Mouse (Mus musculus) small intestine, adult 2 months (tissue): ENCODE measurements around the gene Sgk1. TPM values are rescaled to one million over a fixed set of nuclear protein-coding genes. Genes with fewer than 3 reads are reported as not detected.

Experiments used
- H3K27ac ChIP-seq: fragments of 200-500 bp; 2 replicates; pipeline ENCODE4 v1.5.1; 2012; ENCODE audit warnings: low read depth, low read length, control low read depth, inconsistent platforms; ENCODE audit not compliant: insufficient read depth
- H3K27me3 ChIP-seq: fragments of 200-500 bp; 2 replicates; pipeline ENCODE4 v1.6.1; 2012; ENCODE audit warnings: mild to moderate bottlenecking, moderate library complexity, low read length, inconsistent platforms; ENCODE audit not compliant: control insufficient read depth, insufficient read depth
- H3K36me3 ChIP-seq: fragments of 200-500 bp; 2 replicates; pipeline ENCODE4 v1.6.1; 2012; ENCODE audit warnings: mild to moderate bottlenecking, low read length, control low read depth, inconsistent platforms; ENCODE audit not compliant: control insufficient read depth, insufficient read depth
- H3K4me1 ChIP-seq: fragments of 200-500 bp; 2 replicates; pipeline ENCODE4 v1.6.1; 2012; ENCODE audit warnings: low read length, inconsistent platforms, mixed read lengths; ENCODE audit not compliant: control insufficient read depth, insufficient read depth, insufficient read length
- H3K4me3 ChIP-seq: fragments of 200-500 bp; 2 replicates; pipeline ENCODE4 v1.5.1; 2012; ENCODE audit warnings: low read depth, mild to moderate bottlenecking, control low read depth, inconsistent platforms, low read length, moderate library complexity
- CTCF ChIP-seq: fragments of 200-500 bp; IDR thresholded peaks from 2 replicates; pipeline ENCODE4 v1.5.1; 2012; ENCODE audit warnings: low read depth, mild to moderate bottlenecking, control low read depth, inconsistent platforms, low read length, moderate library complexity, mixed read lengths; ENCODE audit not compliant: insufficient replicate concordance, insufficient read length; ENCODE audit errors: extremely low read depth
- POLR2A ChIP-seq: fragments of 200-500 bp; IDR thresholded peaks from 2 replicates; pipeline ENCODE4 v1.6.1; 2012; ENCODE audit warnings: low read depth, mild to moderate bottlenecking, control low read depth, inconsistent platforms, low read length, moderate library complexity
- WGBS: fragments of 180-500 bp; shearing (Covaris S2); methylation state at CpG from one replicate; pipeline ENCODE4 v1.1.7; 2018; 5-methylcytosine and 5-hydroxymethylcytosine counted together
- polyA plus RNA-seq: library from polyadenylated mRNA; depleted of rRNA; stranded (reverse); fragments of >200 nt; gene quantifications from 2 replicates; pipeline ENCODE4 v1.2.3, GENCODE M21; 2012

Sgk1 gene
- polyA plus RNA-seq, 1 experiment: 44.9 TPM

GRCm38 (mm10) chr10:21843861-21844260 lies 38.1 kb upstream of the Sgk1 start:
- WGBS: 92% methylated on average over 8 of the region's 8 CpGs
- no peaks in the 10 kb centered on the region for H3K27me3 ChIP-seq
- TF ChIP-seq CTCF: no peak
- TF ChIP-seq POLR2A: no peak
- peaks cover 19% of the 10 kb centered on the region; the same call in 1 of the 2 replicates for H3K4me1 ChIP-seq
- no peaks in the 10 kb centered on the region for H3K36me3 ChIP-seq
- no peak overlapping the region for H3K27ac ChIP-seq
- no peak overlapping the region for H3K4me3 ChIP-seq

DNA sequence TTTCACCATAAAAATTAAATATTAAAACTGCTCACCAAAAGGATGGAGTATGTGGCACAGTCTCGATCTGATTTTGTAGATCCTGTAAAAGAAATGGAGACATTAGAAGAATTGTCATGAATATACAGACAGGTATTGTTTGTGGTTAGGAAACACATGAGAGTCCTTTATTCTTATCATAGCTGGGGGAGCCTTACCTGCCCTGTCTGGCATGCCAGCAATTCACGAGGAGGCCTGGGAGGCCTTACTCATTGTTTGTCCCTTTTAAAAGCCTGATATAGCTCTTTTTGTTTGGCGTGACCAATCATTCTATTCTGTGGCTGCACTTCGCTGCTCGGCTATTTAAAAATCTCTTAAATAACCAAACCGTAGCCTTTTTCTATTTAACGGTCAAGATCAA lies 37.6 kb upstream of the Sgk1 start:
- 89% methylated on average over 7 of the region's 7 CpGs for WGBS
- H3K4me3 ChIP-seq: no peak overlapping the region
- no peak for TF ChIP-seq CTCF
- TF ChIP-seq POLR2A: no peak
- H3K27ac ChIP-seq: no peak overlapping the region
- no peaks in the 10 kb centered on the region for H3K27me3 ChIP-seq
- peaks cover 16% of the 10 kb centered on the region; the same call in 1 of the 2 replicates for H3K4me1 ChIP-seq
- no peaks in the 10 kb centered on the region for H3K36me3 ChIP-seq

DNA sequence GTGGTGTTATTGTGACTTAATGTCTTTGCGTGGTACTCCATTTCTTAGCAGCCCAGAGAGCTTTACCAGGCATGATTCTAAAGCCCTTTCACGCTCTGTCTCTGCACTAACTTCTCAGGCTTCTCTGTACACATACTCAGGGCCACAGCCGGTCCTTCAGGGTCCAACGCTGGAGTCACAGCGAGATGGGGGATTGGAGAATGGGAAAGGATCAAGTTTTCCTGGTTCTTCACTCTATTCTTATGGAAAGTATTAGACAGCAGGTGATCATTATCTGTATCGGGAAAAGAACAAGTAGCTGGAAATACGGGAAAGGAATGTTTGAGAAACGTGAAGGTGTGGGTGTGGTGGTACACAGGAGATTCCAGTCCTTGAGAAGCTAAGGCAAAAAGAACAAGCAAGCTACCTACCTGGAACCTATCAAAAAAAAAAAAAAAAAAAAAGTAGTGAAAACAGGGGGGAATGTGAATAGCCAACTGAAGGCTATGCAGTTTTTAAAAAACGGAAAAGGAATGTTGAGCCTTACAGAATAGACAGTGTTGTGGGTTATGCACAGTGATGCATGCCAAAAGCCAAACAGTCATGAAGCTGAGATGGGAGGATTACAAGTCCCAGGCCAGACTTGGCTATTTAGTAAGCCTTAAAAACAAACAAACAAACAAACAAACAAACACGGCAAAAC lies 36.2 kb upstream of the Sgk1 start:
- Histone ChIP-seq H3K27me3 (no peaks in the 10 kb centered on the region), H3K4me1 (peaks cover 16% of the 10 kb centered on the region; the same call in 1 of the 2 replicates), H3K36me3 (no peaks in the 10 kb centered on the region), H3K4me3 (no peak overlapping the region), H3K27ac (no peak overlapping the region)
- 87% methylated on average over 10 of the region's 10 CpGs for WGBS
- no peak for TF ChIP-seq CTCF
- TF ChIP-seq POLR2A: no peak

GRCm38 (mm10) chr10:21846366-21846765 lies 35.6 kb upstream of the Sgk1 start:
- TF ChIP-seq POLR2A (no peak), CTCF (no peak)
- no peak overlapping the region for H3K27ac ChIP-seq
- no peak overlapping the region for H3K4me3 ChIP-seq
- H3K27me3 ChIP-seq: no peaks in the 10 kb centered on the region
- peaks cover 20% of the 10 kb centered on the region; the same call in 1 of the 2 replicates for H3K4me1 ChIP-seq
- H3K36me3 ChIP-seq: no peaks in the 10 kb centered on the region
- WGBS: 82% methylated on average over 9 of the region's 9 CpGs

GRCm38 (mm10) chr10:21847026-21847820 lies 34.8 kb upstream of the Sgk1 start:
- Histone ChIP-seq H3K4me1 (peaks cover 20% of the 10 kb centered on the region; the same call in 1 of the 2 replicates), H3K27me3 (no peaks in the 10 kb centered on the region), H3K4me3 (no peak overlapping the region), H3K36me3 (no peaks in the 10 kb centered on the region), H3K27ac (peak overlapping the region; percentile 60)
- TF ChIP-seq POLR2A: no peak
- no peak for TF ChIP-seq CTCF
- 75% methylated on average over 11 of the region's 11 CpGs for WGBS

DNA sequence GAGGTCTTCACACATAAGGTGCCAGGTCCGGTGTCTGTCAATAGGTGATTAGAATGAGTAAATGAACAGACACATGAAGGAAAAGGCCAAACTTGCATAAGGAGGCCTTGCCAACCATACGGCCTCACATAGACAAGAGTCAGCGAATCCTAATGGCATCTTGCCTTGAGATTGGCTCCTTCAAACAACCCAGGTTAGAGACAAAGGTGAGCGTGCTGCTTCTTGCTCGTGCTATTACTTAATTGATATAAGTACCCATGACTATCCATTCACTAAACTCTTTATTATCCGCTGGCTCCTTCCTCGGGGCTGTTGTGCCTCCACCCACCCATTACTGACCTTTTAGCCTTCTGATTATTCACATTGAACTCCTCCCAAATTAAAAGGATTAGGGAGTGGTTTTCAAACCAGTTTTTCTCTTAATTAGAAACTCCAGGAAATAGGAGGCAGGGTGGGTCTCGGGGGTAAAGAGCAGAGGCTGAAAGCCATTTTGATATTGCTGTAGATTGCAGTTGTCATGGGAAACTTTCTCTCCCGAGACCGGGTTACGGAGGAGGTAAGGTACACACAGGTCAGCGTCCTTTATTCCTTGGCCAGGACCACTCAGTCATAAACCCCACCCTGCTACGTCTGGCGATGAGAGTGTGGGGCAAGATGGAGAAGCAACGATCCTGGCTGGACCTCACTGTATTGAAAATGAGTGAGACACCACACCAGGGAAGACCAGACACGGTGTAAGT lies 33.9 kb upstream of the Sgk1 start:
- 40% methylated on average over 16 of the region's 16 CpGs for WGBS
- TF ChIP-seq POLR2A: no peak
- TF ChIP-seq CTCF: no peak
- H3K27ac ChIP-seq: peak overlapping the region; percentile 68

More for the DNA sequence above, 33.9 kb upstream of the Sgk1 start:
- Histone ChIP-seq H3K27me3 (no peaks in the 10 kb centered on the region), H3K4me1 (peaks cover 20% of the 10 kb centered on the region; the same call in 1 of the 2 replicates), H3K4me3 (peak overlapping the region; percentile 34), H3K36me3 (no peaks in the 10 kb centered on the region)
